Mouse (Mus musculus) ovary, postnatal 36 days (tissue): ENCODE measurements around the gene Rassf5.
"Not testable (repeated sequence)": the region's sequence is repeated elsewhere in the genome, so short reads cannot be mapped to it uniquely, and the experiment has no call there.

Source experiments
- DNase-seq: peaks from one replicate; pipeline ENCODE4 v3.0.0; 2022; ENCODE audit warnings: low spot score, mixed read lengths

Gene Rassf5

GRCm38 (mm10) chr1:131257288-131257687 is 12.2 kb upstream of the Rassf5 start:
- DNase-seq = no peak

GRCm38 (mm10) chr1:131252516-131253250 is 7.6 kb upstream of the Rassf5 start:
- not testable (repeated sequence) for DNase-seq

GRCm38 (mm10) chr1:131246433-131247395 is 1.7 kb upstream of the Rassf5 start:
- no peak for DNase-seq

GRCm38 (mm10) chr1:131245926-131246325 is 868 bp upstream of the Rassf5 start:
- DNase-seq = peak; percentile 54

GRCm38 (mm10) chr1:131244536-131245088 is 446 bp downstream of the Rassf5 start:
- DNase-seq = peak; percentile 38

GRCm38 (mm10) chr1:131242956-131243355 is 2.1 kb downstream of the Rassf5 start:
- no peak for DNase-seq

GRCm38 (mm10) chr1:131239576-131240193 is 5.4 kb downstream of the Rassf5 start:
- no peak for DNase-seq

GRCm38 (mm10) chr1:131238931-131239381 is 6.1 kb downstream of the Rassf5 start:
- peak; percentile 50 for DNase-seq

GRCm38 (mm10) chr1:131236077-131236476 is 9.0 kb downstream of the Rassf5 start:
- DNase-seq = no peak

GRCm38 (mm10) chr1:131233527-131233926 is 11.5 kb downstream of the Rassf5 start:
- DNase-seq = no peak

GRCm38 (mm10) chr1:131228659-131229058 is 16.4 kb downstream of the Rassf5 start:
- DNase-seq = no peak

- DNase-seq = no peak
Observed at GRCm38 (mm10) chr1:131228225-131228624, 16.8 kb downstream of the Rassf5 start.

GRCm38 (mm10) chr1:131224848-131225471 is 20.1 kb downstream of the Rassf5 start:
- no peak for DNase-seq

- DNase-seq = no peak
Observed at GRCm38 (mm10) chr1:131223345-131223744, 21.7 kb downstream of the Rassf5 start.

GRCm38 (mm10) chr1:131221822-131222590 is 23.1 kb downstream of the Rassf5 start:
- DNase-seq = no peak

- no peak for DNase-seq
Observed at GRCm38 (mm10) chr1:131218933-131219332, 26.1 kb downstream of the Rassf5 start.

GRCm38 (mm10) chr1:131213361-131213760 is 31.7 kb downstream of the Rassf5 start:
- no peak for DNase-seq

- DNase-seq = no peak
Observed at GRCm38 (mm10) chr1:131212956-131213355, 32.1 kb downstream of the Rassf5 start.

GRCm38 (mm10) chr1:131211655-131212054 is 33.4 kb downstream of the Rassf5 start:
- DNase-seq = no peak

- DNase-seq = peak; percentile 26
Observed at GRCm38 (mm10) chr1:131209971-131210426, 35.1 kb downstream of the Rassf5 start.

GRCm38 (mm10) chr1:131208800-131209199 is 36.3 kb downstream of the Rassf5 start:
- no peak for DNase-seq
